Mouse (Mus musculus) hindlimb bud, embryonic 11.5 days (tissue): Measurements from ENCODE around the gene Ado.
A peak's percentile ranks its signal among the peaks of the same experiment; 100 is the strongest.

Source experiments
- DNase-seq: peaks from one replicate; pipeline ENCODE4 v3.0.0-alpha.2; 2012; ENCODE audit warnings: low read depth, low spot score; ENCODE audit errors: extremely low spot score

Ado gene

GRCm38 (mm10) chr10:67548877-67549731 is at the start of gene Ado:
Gene Ado (minus strand): TSS chr10:67548955.
- peak; percentile 76 for DNase-seq

- DNase-seq, result no peak
Observed at GRCm38 (mm10) chr10:67595278-67595677, 46.5 kb upstream of the Ado start.

DNA sequence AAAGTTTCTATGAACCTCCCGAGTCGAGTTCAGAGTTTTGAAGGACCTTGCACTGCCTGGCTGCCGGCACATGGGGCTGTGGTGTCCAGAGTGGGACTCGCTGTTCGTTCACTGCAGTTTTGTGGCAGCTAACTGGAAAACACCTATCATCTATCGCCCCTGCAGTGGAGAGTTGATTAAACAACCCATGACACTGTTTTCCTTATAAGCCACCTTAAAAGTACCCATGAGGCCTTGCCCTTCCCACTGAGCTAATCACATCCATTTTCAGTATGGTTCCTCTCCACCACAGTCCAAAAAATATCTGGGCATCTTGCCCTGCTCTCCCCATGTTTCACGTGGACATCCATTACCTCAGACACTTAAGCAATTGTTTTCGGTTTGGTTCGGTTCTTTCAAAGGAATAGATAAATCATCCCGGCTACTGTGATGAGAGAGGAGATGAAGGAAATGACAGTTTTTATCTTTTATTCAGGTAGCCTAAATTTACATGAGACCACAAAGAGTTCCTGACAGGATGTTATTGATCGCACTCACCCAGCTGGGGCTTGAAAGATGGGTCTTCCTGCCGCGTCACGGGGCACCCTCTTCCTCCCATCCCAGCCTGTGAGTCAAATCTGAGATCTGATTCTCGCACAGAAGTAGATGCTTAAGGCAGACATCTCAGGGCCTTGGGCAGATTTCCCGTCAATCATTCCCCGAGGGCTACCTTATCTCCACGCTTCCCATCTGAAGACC is 37.3 kb upstream of the Ado start:
- no peak for DNase-seq

DNA sequence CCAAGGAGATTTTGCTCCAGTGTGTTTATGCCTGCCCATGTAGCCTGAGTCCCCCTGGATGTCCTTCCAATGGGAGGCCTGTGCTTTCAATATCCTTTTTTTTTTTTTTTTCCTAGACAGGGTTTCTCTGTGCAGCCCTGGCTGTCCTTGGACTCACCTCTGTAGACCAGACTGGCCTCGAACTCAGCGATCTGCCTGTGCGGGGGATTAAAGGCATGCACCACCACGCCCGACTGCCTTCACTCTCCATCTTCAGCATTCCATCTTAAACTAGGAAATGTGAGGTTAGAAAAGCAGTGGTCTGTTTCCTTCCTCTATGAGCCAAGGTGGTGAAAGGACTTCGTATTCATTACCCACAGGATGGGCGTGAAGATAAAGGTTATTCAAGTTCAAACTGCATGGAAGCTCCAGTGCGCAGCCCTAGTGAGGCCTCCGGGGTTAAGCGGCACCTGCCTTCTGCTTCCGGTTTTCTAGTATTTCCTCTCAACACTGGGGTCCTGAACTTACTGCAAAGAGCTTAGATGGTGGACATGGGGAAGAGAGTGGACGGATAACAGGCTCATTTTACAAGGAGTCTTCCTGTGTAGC is 33.0 kb upstream of the Ado start:
- DNase-seq, result no peak

- no peak for DNase-seq
Observed at GRCm38 (mm10) chr10:67579830-67580229, 31.1 kb upstream of the Ado start.

DNA sequence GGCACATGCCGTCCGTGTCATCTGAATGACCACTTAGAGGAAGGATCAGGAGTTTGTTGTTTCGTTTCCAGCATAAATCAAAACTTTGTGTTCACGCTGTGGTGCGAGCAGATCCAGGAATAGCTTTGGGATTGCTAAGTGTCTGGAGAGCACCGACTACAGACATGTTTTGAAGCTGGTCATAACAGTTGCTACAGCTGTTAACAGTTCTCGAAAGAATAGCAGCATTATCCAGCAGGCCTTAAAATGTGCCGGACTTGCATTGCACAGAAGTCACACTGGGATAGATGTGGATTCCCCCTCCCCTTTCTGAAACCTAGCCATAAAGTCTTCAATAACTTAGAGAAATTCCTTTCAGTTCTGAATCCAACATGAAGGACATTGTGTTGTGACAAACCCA is 24.6 kb upstream of the Ado start:
- no peak for DNase-seq

DNA sequence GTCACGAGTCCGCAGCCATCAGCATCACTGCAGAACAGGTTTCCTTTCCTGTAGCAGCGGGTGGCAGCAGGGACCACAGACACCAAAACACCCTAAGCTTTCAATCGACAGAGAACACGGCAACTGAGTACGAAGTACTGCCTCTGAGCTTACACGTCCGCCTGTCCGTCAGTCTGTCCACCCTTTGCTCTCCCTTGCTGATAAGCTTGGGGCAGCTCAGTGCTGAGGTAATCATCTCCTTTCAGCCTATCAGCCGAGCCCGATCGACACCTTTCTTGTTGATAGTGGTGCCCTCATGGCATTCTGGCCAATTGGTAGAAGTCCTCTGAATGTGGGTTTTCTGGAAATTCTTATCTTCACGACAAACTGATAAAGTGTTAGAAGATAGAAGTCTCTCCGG is 22.7 kb upstream of the Ado start:
- no peak for DNase-seq

GRCm38 (mm10) chr10:67569539-67569938 is 20.8 kb upstream of the Ado start:
- DNase-seq, result no peak

- no peak for DNase-seq
Observed at GRCm38 (mm10) chr10:67566104-67566503, 17.3 kb upstream of the Ado start.

DNA sequence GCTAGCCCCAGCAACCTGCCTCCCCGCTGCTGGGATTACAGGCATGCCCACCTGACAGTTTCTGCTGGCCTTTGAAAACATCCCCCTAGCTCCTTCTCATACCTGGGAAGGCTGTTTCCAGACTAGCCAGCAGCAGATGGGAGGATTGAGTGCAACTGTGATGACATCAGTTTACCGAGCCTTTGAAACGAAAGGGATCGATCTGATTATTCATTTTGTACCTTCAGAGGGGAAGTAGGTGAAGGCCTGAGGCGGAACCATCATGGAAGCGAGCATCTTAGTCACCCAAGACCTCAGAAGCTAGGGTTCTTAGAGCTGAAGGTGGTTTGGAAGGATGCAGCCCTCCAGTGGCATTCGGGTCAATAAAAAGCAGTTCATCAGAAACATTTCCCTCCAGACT is 15.8 kb upstream of the Ado start:
- no peak for DNase-seq

- no peak for DNase-seq
Observed at GRCm38 (mm10) chr10:67561185-67561584, 12.4 kb upstream of the Ado start.

DNA sequence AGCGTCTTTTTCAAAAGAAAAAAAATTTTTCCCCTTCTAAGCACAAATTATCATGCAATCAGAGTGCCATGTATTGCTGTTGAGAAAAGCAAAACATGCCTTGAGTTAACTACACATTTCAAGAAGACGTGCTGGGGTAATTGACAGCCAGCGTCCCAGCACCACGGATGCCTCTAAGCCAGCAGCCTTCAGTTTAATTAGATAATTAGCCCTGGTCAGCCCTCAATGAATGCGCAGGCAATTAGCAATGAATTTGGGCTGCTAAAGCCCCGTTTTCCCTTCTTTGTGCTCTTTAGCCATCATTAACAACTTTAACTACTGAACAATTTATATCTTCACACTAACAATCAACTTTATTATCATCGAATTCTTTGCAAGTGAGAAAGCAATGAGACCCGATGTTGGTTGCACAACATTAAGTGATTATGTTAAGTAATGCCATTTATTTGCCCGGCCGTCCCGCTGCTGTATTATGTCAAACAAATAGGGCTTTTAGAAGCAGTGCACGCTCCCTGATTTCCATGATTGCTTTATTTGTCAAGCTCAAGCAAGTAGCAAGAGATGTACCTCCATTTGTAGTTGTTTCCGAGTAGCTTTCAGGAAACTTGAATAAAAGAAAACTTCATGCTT is 11.1 kb upstream of the Ado start:
- no peak for DNase-seq

- DNase-seq, result no peak
Observed at GRCm38 (mm10) chr10:67558053-67558452, 9.3 kb upstream of the Ado start.

DNA sequence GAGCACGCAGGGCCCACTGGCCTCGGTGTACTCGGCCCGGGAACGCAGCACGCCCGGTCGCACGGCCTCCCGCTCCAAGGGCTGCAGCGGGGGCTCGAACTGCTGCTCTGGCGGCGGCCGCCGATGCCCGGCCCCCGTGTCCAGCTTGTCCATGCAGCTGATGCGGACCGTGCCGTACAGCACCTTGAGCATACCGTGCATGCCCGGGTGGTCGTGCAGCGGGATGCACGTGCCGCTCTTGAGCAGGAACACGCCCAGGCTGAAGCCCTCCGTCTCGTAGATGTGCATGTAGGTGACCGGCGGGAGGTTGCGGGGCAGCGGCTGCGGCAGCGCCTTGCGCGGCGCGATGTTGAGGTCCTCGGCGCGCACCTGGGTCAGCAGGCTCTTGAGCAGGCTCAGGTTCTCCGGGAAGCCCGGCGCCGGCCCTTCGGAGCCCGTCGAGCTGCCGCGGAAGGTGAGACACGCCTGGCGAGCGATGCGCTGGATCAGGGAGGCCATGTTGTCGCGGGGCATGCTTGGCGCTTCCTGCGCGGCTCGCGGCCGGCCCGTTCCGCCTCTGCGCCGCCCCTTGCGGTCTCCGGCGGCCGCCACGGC is 397 bp downstream of the Ado start:
- no peak for DNase-seq

DNA sequence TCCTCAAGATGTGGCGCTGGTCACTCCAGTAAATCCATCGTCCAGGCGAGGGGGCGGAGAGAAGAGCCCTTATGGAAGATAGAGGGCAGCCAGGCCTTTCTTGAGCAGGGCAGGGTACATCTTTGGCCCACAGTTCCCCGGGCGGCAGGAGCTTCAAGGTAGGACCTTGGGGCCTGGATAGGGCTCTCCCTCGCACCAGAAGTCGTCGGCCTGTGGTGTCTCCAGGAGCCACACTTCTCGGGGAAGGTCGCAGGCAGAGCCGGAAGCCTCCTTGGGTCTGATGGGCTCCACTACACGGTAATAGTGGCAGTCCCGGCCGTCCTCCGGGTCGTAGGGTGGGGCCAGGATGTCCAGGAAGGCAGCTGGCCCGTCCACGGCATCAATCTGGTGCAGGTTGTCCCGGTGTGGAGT is 900 bp downstream of the Ado start:
- no peak for DNase-seq

- DNase-seq, result no peak
Observed at GRCm38 (mm10) chr10:67540591-67540990, 8.2 kb downstream of the Ado start.

DNA sequence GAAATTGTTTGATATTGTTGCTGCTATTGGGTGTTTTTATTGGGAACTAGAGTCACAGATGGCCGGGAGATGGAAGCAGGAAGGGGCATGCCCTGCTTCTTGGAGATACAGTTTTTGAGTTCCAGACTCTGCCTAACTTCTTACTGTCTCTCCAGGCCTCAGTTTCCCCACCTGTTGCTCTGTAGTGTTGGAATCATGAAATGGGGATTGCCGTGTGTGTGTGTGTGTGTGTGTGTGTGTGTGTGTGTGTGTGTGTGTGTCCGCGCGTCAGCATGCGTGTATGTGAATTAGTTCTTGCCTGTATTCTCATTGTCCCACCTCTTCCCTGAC is 9.4 kb downstream of the Ado start:
- DNase-seq, result no peak

DNA sequence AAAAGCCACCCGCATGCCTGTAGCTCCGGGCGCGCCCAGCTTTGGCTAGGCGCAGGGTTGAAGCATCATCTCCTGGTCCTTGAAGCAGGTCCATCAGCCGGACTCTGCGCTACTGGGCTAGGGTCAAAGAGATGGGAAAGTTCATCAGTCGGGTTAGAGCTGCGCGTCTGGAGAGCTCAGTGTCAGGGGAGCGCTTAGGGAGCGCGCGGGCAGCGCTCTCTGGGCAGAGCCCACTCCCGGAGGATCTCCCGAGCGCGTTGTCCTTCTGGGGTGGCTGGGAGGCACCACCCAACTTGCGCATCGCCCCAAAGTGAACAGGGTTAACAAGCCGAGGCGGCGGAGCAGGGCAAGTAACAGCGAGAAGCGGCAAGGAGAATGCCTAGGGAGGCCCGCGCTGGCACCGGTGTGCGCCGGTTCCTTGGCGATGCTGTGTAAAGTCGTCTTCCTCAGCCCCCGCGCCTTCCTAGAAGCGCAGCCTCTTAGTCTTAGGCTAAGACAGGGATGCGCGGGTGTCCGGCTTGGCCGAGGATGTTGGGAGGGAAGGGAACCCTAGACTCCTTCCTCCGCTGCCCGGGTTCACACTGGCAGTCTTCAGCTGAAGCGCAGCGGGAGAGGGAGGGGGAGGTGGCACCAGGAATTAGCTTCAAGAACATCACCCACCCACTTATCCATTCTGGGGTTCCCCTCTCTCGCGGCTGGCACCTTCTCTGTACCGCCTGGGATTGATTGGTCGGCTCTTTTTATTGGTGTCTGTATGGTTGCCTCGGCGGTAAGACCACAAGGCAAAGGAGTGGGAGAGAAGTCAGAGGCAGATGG is 10.0 kb downstream of the Ado start:
- DNase-seq, result no peak

DNA sequence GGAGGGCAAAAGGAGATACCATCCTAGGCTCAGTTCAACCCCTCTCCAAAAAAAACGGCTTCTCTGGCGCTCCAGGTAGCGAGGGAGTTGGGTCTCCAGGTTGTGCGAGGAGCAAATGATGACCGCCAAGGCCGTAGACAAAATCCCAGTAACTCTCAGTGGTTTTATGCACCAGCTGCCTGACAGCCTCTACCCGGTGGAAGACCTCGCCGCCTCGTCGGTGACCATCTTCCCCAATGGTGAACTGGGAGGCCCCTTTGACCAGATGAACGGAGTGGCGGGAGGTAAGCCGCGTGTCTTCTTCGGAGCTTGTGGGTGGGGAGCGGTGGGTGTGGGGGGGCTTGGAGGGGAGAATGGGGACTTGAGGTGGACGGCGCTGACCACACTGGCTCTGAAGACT is 10.6 kb downstream of the Ado start:
- no peak for DNase-seq
